ENCODE assay signal across 9 mouse cellular contexts in genomic region chr4:55077133-55077889, GRCm38 (mm10).
A peak's percentile ranks its signal among the peaks of the same experiment; 100 is the strongest.
DNase-seq lines count a peak whose midpoint lies in the region; ATAC-seq and TF ChIP-seq lines count a peak whose summit lies in the region.
"Had no signal": no experiment of that assay in that cellular context is flagged by ENCODE, and none has a peak within 500 bp of the region (broad histone marks: within the 10 kb centered on the region; RNA-seq: fewer than 3 reads in every experiment).

No protein-coding gene starts in this region.

- peak; percentile 57 for ATAC-seq in hindbrain, embryonic 12.5 days (ENCODE audit: low FRiP score)
- ATAC-seq in neural tube, embryonic 14.5 days (ENCODE audit: low read depth), result peak; percentile 74
- no peak for ATAC-seq in liver, postnatal 0 days

- H3K4me1 ChIP-seq in forebrain, embryonic 10.5 days, result peaks cover 23% of the 10 kb centered on the region
- peaks cover 25% of the 10 kb centered on the region for H3K4me1 ChIP-seq in hindbrain, embryonic 12.5 days
- H3K4me1 ChIP-seq in neural tube, embryonic 14.5 days (ENCODE audit: control insufficient read depth, insufficient read depth, low read length), result peaks cover 20% of the 10 kb centered on the region
- H3K4me1 ChIP-seq in liver, postnatal 0 days (ENCODE audit: insufficient read depth), result no peaks in the 10 kb centered on the region

- no peak overlapping the region for H3K9ac ChIP-seq in hindbrain, embryonic 12.5 days
- no peak overlapping the region; the same call in 1 of the 2 replicates for H3K9ac ChIP-seq in neural tube, embryonic 14.5 days (replicated peaks; ENCODE audit: low read depth, low read length)
- no peak overlapping the region for H3K9ac ChIP-seq in liver, postnatal 0 days (replicated peaks)

- no peaks in the 10 kb centered on the region for H3K27me3 ChIP-seq in forebrain, embryonic 10.5 days (ENCODE audit: poor library complexity, severe bottlenecking)
- no peaks in the 10 kb centered on the region for H3K27me3 ChIP-seq in hindbrain, embryonic 12.5 days
- H3K27me3 ChIP-seq in neural tube, embryonic 14.5 days (ENCODE audit: control insufficient read depth, insufficient read depth, low read length), result no peaks in the 10 kb centered on the region
- no peaks in the 10 kb centered on the region for H3K27me3 ChIP-seq in liver, postnatal 0 days (ENCODE audit: insufficient read depth, low read length)
- H3K27me3 ChIP-seq: CH12.LX had no signal

- no peak for TF ChIP-seq EP300 in liver, postnatal 0 days (IDR thresholded peaks at IDR 0.05; ENCODE audit: low read depth)

- WGBS in forebrain, embryonic 10.5 days, result 64% methylated on average over 11 of the region's 11 CpGs
- WGBS in hindbrain, embryonic 12.5 days, result 39% methylated on average over 11 of the region's 11 CpGs
- WGBS in neural tube, embryonic 14.5 days, result 31% methylated on average over 11 of the region's 11 CpGs
- WGBS in liver, postnatal 0 days (ENCODE audit: insufficient replicate concordance), result 78% methylated on average over 11 of the region's 11 CpGs

- H3K9me3 ChIP-seq in forebrain, embryonic 10.5 days, result no peaks in the 10 kb centered on the region
- H3K9me3 ChIP-seq in hindbrain, embryonic 12.5 days (replicated peaks), result no peaks in the 10 kb centered on the region
- H3K9me3 ChIP-seq in neural tube, embryonic 14.5 days (ENCODE audit: control insufficient read depth, low read length), result no peaks in the 10 kb centered on the region
- no peaks in the 10 kb centered on the region for H3K9me3 ChIP-seq in liver, postnatal 0 days (ENCODE audit: low read length)

- no peak overlapping the region for H3K4me3 ChIP-seq in forebrain, embryonic 10.5 days
- no peak overlapping the region for H3K4me3 ChIP-seq in hindbrain, embryonic 12.5 days
- no peak overlapping the region for H3K4me3 ChIP-seq in neural tube, embryonic 14.5 days (ENCODE audit: low read depth, low read length)
- H3K4me3 ChIP-seq in liver, postnatal 0 days (ENCODE audit: low read depth, low read length), result no peak overlapping the region

- peak; percentile 39 for DNase-seq in embryo, embryonic 10.5 days (ENCODE audit: low spot score)
- no peak for DNase-seq in embryo, embryonic 9.5 days (ENCODE audit: extremely low spot score)
- peak; percentile 26 for DNase-seq in forebrain, embryonic 10.5 days (ENCODE audit: extremely low spot score, low spot score)
- peak; percentile 39 to 72 for DNase-seq in layer of hippocampus, postnatal 14 days (ENCODE audit: low spot score in 2 of 2)
- no peak for DNase-seq in liver, postnatal 0 days
- DNase-seq in thymus, postnatal 36 days, result no peak

- no peak overlapping the region for H3K4me2 ChIP-seq in hindbrain, embryonic 12.5 days (replicated peaks)
- H3K4me2 ChIP-seq in neural tube, embryonic 14.5 days (ENCODE audit: low read depth, low read length), result no peak overlapping the region
- no peak overlapping the region for H3K4me2 ChIP-seq in liver, postnatal 0 days (ENCODE audit: low read depth, low read length)

- TF ChIP-seq CTCF in liver, postnatal 0 days (IDR thresholded peaks at IDR 0.05; ENCODE audit: low read depth), result no peak

- H3K27ac ChIP-seq in forebrain, embryonic 10.5 days, result peak overlapping the region; percentile 79
- H3K27ac ChIP-seq in hindbrain, embryonic 12.5 days, result peak overlapping the region; percentile 82
- H3K27ac ChIP-seq in neural tube, embryonic 14.5 days (ENCODE audit: low read depth, low read length), result peak overlapping the region; percentile 74
- no peak overlapping the region for H3K27ac ChIP-seq in liver, postnatal 0 days (ENCODE audit: low read depth)

- H3K36me3 ChIP-seq in forebrain, embryonic 10.5 days (replicated peaks), result peaks cover 100% of the 10 kb centered on the region
- peaks cover 66% of the 10 kb centered on the region for H3K36me3 ChIP-seq in hindbrain, embryonic 12.5 days
- H3K36me3 ChIP-seq in neural tube, embryonic 14.5 days (ENCODE audit: control insufficient read depth, insufficient read depth, low read length), result peaks cover 46% of the 10 kb centered on the region
- H3K36me3 ChIP-seq in liver, postnatal 0 days (replicated peaks; ENCODE audit: insufficient read depth, low read length), result no peaks in the 10 kb centered on the region

Comparison
In these comparisons a context has a peak if more than half of its experiments do, and no peak if none do; other contexts are left out.
1. DNase-seq: peak in embryo, embryonic 10.5 days (single experiment), forebrain, embryonic 10.5 days (single experiment) and layer of hippocampus, postnatal 14 days (2 of 2); none in embryo, embryonic 9.5 days (single experiment), liver, postnatal 0 days (single experiment) and thymus, postnatal 36 days (0 of 2).